Mouse (Mus musculus): ENCODE measurements around the gene Ptprd. TPM values are rescaled to one million over a fixed set of nuclear protein-coding genes. Genes with fewer than 3 reads are reported as not detected.

Ptprd gene
- polyA plus RNA-seq, 1 experiment from 2014 or later: 14.5 TPM

DNA sequence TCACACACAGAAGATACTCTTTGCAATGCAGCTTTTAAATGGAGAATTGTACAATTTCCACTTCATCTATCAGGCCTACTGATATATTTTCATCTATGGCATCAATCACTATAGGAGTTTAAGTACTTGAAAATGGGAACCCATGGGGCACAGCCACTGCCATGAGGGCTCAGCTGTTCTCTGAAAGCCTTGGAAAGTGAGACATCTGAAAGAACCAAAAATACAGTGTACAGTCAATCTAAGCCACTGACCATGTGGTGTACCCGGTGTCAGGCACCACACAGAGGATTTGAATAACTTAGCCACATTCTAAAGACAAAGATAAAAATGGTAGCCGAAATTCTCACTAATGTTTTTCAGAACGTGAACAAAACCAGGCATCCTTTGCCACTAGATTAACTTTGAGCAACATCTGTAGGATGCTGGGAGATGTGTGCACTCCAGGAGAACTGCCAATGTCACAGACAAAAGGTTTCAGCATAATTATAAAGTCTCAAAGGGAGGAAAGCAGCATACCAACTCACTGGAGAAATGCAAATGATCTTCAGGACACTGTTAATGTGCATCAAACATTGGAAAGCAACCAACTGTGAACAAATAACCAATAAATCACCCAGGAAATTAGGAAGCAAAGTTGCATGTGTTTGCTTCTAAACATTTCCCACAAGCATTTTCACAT lies 69.5 kb downstream of the Ptprd start:
- DNase-seq (ENCODE audit: low spot score): no peak
- TF ChIP-seq CTCF (IDR thresholded peaks at IDR 0.05; ENCODE audit: low read depth): no peak
- Histone ChIP-seq H3K27ac (no peak overlapping the region), H3K4me3 (replicated peaks; ENCODE audit: low read depth, low read length) (no peak overlapping the region), H3K36me3 (ENCODE audit: insufficient read depth, low read length) (no peaks in the 10 kb centered on the region), H3K9ac (ENCODE audit: low read depth, low read length) (no peak overlapping the region), H3K4me1 (replicated peaks; ENCODE audit: insufficient read depth, low read length) (no peaks in the 10 kb centered on the region), H3K4me2 (ENCODE audit: low read length) (no peak overlapping the region), H3K9me3 (replicated peaks; ENCODE audit: low read length) (no peaks in the 10 kb centered on the region), H3K27me3 (ENCODE audit: insufficient read depth, low read length) (no peaks in the 10 kb centered on the region)
- 74% methylated on average over 3 of the region's 3 CpGs for WGBS
- no peak for ATAC-seq (replicated peaks; ENCODE audit: low FRiP score, low read depth)

DNA sequence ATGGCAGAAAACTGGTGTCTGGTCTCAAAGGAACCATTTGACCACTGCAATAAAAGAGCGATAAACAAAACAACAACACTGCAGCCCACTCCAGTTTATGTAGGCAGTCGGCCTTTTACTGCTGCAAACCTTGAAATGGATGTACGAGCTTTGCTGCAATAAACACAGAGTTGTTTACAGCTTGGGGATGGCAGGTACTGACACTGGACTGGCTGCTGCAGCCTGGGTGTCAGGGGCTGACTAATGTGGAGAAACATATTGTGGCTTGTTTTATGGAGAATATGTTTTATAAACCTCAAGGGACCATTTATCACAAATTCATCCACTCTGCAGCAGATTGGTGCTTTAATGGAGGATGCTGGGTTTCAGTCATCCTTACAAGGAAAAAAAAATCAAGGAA lies 100.9 kb downstream of the Ptprd start:
- 7% methylated on average over 3 of the region's 3 CpGs for WGBS
- DNase-seq (ENCODE audit: low spot score): no peak
- Histone ChIP-seq H3K27me3 (ENCODE audit: insufficient read depth, low read length) (no peaks in the 10 kb centered on the region), H3K4me3 (replicated peaks; ENCODE audit: low read depth, low read length) (no peak overlapping the region), H3K36me3 (ENCODE audit: insufficient read depth, low read length) (no peaks in the 10 kb centered on the region), H3K9ac (ENCODE audit: low read depth, low read length) (no peak overlapping the region), H3K27ac (no peak overlapping the region), H3K4me2 (ENCODE audit: low read length) (no peak overlapping the region), H3K9me3 (replicated peaks; ENCODE audit: low read length) (no peaks in the 10 kb centered on the region), H3K4me1 (replicated peaks; ENCODE audit: insufficient read depth, low read length) (no peaks in the 10 kb centered on the region)
- TF ChIP-seq CTCF (IDR thresholded peaks at IDR 0.05; ENCODE audit: low read depth): no peak
- ATAC-seq (replicated peaks; ENCODE audit: low FRiP score, low read depth): no peak

DNA sequence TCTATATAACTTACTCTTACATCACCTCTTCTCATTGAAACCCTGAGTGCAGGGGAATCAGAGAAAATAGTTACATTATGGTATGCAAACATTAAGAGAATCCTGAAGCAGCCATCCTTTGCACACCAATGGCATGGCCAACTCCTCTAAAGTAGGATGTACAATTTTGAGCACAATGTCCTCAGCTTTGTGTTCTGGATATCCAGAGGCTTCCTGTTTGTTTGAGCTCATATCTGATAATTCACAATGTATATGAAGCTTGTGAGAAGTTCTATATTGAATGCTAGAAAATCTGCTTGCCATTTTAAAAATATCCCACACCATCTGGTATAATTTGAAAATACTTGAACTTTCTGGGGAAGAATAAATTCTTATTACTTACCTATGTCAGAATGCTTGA lies 114.2 kb downstream of the Ptprd start:
- H3K9ac ChIP-seq (ENCODE audit: low read depth, low read length): no peak overlapping the region
- no peak for DNase-seq (ENCODE audit: low spot score)
- H3K4me1 ChIP-seq (replicated peaks; ENCODE audit: insufficient read depth, low read length): no peaks in the 10 kb centered on the region
- H3K9me3 ChIP-seq (replicated peaks; ENCODE audit: low read length): no peaks in the 10 kb centered on the region
- no peaks in the 10 kb centered on the region for H3K27me3 ChIP-seq (ENCODE audit: insufficient read depth, low read length)
- TF ChIP-seq CTCF (IDR thresholded peaks at IDR 0.05; ENCODE audit: low read depth): no peak
- no peak overlapping the region for H3K27ac ChIP-seq
- no peak overlapping the region for H3K4me3 ChIP-seq (replicated peaks; ENCODE audit: low read depth, low read length)
- no peak overlapping the region for H3K4me2 ChIP-seq (ENCODE audit: low read length)
- no peaks in the 10 kb centered on the region for H3K36me3 ChIP-seq (ENCODE audit: insufficient read depth, low read length)
- no peak for ATAC-seq (replicated peaks; ENCODE audit: low FRiP score, low read depth)

DNA sequence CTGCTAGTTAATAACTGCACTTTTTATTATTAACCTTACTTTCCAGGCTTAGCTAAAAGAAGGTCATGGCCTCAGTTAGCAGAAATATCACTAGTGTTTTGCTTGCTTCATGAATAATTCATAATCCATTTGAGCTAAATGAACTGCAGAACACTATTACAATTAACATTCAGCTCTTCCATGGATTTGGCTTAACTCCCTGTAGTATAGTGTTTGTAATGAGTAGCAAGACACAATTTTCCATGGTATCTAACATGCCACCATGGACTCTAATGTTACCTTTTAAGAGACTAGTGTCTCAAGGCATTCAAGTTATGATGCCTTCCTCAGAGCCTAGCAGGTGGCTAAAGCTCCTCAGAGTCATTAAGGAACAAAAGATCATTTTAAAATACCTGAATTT lies 129.0 kb downstream of the Ptprd start:
- H3K36me3 ChIP-seq (ENCODE audit: insufficient read depth, low read length): no peaks in the 10 kb centered on the region
- H3K27me3 ChIP-seq (ENCODE audit: insufficient read depth, low read length): no peaks in the 10 kb centered on the region
- H3K4me3 ChIP-seq (replicated peaks; ENCODE audit: low read depth, low read length): no peak overlapping the region
- ATAC-seq (replicated peaks; ENCODE audit: low FRiP score, low read depth): no peak
- DNase-seq (ENCODE audit: low spot score): no peak
- H3K4me2 ChIP-seq (ENCODE audit: low read length): no peak overlapping the region
- H3K4me1 ChIP-seq (replicated peaks; ENCODE audit: insufficient read depth, low read length): no peaks in the 10 kb centered on the region
- TF ChIP-seq CTCF (IDR thresholded peaks at IDR 0.05; ENCODE audit: low read depth): no peak
- H3K9me3 ChIP-seq (replicated peaks; ENCODE audit: low read length): no peaks in the 10 kb centered on the region
- H3K9ac ChIP-seq (ENCODE audit: low read depth, low read length): no peak overlapping the region
- no peak overlapping the region for H3K27ac ChIP-seq

DNA sequence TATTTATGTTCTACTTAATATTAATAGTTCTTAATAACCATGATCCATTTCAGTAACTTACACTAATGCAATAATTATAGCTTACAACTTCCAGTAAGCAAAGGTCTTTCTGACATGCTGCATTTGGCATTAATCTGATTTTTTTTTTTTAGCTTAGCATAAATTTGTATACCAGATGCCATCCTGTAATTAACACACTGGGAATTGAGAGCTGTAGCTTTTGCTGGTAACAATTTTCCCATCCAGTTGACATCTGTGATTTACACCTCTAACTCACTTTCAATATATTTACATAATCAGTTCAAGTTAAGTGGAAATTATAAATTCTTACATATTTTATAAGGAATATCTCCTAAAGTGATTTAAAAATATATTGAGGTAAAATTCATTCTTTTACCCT lies 134.3 kb downstream of the Ptprd start:
- no peak overlapping the region for H3K4me3 ChIP-seq (replicated peaks; ENCODE audit: low read depth, low read length)
- no peaks in the 10 kb centered on the region for H3K27me3 ChIP-seq (ENCODE audit: insufficient read depth, low read length)
- H3K9me3 ChIP-seq (replicated peaks; ENCODE audit: low read length): no peaks in the 10 kb centered on the region
- H3K4me2 ChIP-seq (ENCODE audit: low read length): no peak overlapping the region
- no peaks in the 10 kb centered on the region for H3K36me3 ChIP-seq (ENCODE audit: insufficient read depth, low read length)
- no peaks in the 10 kb centered on the region for H3K4me1 ChIP-seq (replicated peaks; ENCODE audit: insufficient read depth, low read length)
- H3K9ac ChIP-seq (ENCODE audit: low read depth, low read length): no peak overlapping the region
- DNase-seq (ENCODE audit: low spot score): no peak
- H3K27ac ChIP-seq: no peak overlapping the region
- TF ChIP-seq CTCF (IDR thresholded peaks at IDR 0.05; ENCODE audit: low read depth): no peak
- ATAC-seq (replicated peaks; ENCODE audit: low FRiP score, low read depth): no peak

DNA sequence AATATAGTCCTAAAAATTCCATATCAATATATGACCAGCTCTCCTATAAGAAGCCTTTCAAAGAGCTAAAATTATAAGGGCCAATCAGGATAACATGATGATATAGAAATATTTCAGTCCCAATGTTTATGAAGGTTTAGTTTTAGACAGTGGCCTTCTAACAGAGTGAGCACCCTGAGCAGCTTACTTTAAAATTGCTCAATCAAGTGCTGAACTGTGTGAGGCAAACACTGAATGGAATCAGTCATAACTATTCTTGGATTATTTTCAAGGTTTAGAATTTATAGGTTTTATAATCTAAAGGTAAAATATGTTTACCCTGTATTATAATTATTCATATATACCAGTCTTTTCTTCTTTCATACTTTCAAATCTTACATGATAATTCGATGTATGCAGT lies 134.7 kb downstream of the Ptprd start:
- no peak for TF ChIP-seq CTCF (IDR thresholded peaks at IDR 0.05; ENCODE audit: low read depth)
- no peak overlapping the region for H3K4me3 ChIP-seq (replicated peaks; ENCODE audit: low read depth, low read length)
- no peaks in the 10 kb centered on the region for H3K36me3 ChIP-seq (ENCODE audit: insufficient read depth, low read length)
- H3K27me3 ChIP-seq (ENCODE audit: insufficient read depth, low read length): no peaks in the 10 kb centered on the region
- no peak for DNase-seq (ENCODE audit: low spot score)
- H3K9me3 ChIP-seq (replicated peaks; ENCODE audit: low read length): no peaks in the 10 kb centered on the region
- H3K27ac ChIP-seq: no peak overlapping the region
- H3K4me1 ChIP-seq (replicated peaks; ENCODE audit: insufficient read depth, low read length): no peaks in the 10 kb centered on the region
- no peak for ATAC-seq (replicated peaks; ENCODE audit: low FRiP score, low read depth)
- H3K4me2 ChIP-seq (ENCODE audit: low read length): no peak overlapping the region
- WGBS: 89% methylated on average over 1 of the region's 1 CpGs
- no peak overlapping the region for H3K9ac ChIP-seq (ENCODE audit: low read depth, low read length)

DNA sequence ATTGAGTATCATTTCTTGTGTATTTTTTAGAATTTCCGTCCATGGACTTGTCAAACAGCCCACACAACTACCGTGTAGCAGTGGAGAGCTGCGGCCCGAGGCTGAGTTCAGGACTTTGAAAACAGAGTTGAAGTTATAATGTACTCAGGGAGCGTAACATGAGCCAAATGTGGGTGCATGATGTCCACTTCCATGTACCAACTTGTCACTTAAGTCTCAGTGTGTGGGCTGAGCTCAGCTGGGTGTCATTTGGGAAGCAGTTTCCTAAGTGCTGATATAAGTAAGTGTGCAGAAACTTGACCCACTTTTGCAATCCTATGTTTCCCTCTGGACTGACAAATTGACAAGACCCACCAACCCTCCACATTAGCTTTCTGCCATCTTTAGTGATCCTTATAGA lies 173.4 kb downstream of the Ptprd start:
- no peak overlapping the region for H3K9ac ChIP-seq (ENCODE audit: low read depth, low read length)
- no peaks in the 10 kb centered on the region for H3K36me3 ChIP-seq (ENCODE audit: insufficient read depth, low read length)
- no peaks in the 10 kb centered on the region for H3K27me3 ChIP-seq (ENCODE audit: insufficient read depth, low read length)
- no peak overlapping the region for H3K4me2 ChIP-seq (ENCODE audit: low read length)
- no peak overlapping the region for H3K27ac ChIP-seq
- ATAC-seq (replicated peaks; ENCODE audit: low FRiP score, low read depth) (no peak), DNase-seq (ENCODE audit: low spot score) (no peak)
- no peaks in the 10 kb centered on the region for H3K4me1 ChIP-seq (replicated peaks; ENCODE audit: insufficient read depth, low read length)
- no peaks in the 10 kb centered on the region for H3K9me3 ChIP-seq (replicated peaks; ENCODE audit: low read length)
- H3K4me3 ChIP-seq (replicated peaks; ENCODE audit: low read depth, low read length): no peak overlapping the region
- 24% methylated on average over 5 of the region's 5 CpGs for WGBS
- TF ChIP-seq CTCF (IDR thresholded peaks at IDR 0.05; ENCODE audit: low read depth): no peak
